Comparison of ENCODE assay signal across 10 mouse cellular contexts in genomic region chr3:107159418-107159817, GRCm38 (mm10). TPM values are rescaled to one million over a fixed set of nuclear protein-coding genes. Genes with fewer than 3 reads are reported as not detected.
DNase-seq lines count a peak whose midpoint lies in the region; ATAC-seq and TF ChIP-seq lines count a peak whose summit lies in the region.
"Had no signal": no experiment of that assay in that cellular context is flagged by ENCODE, and none has a peak within 500 bp of the region (broad histone marks: within the 10 kb centered on the region; RNA-seq: fewer than 3 reads in every experiment).

No protein-coding gene starts in this region.

- H3K4me2 ChIP-seq in heart, embryonic 14.5 days (ENCODE audit: low read length): peak overlapping the region; percentile 64
- peak overlapping the region; percentile 60 for H3K4me2 ChIP-seq in hindbrain, embryonic 16.5 days (ENCODE audit: low read length)
- H3K4me2 ChIP-seq in stomach, postnatal 0 days (replicated peaks; ENCODE audit: low read depth): no peak overlapping the region

- H3K4me1 ChIP-seq in heart, embryonic 14.5 days (ENCODE audit: control insufficient read depth in 2 of 2, insufficient read depth in 2 of 2, low read length in 2 of 2): peaks cover 0 to 5% of the 10 kb centered on the region in 2 experiments; a peak in 1 of 4 replicates
- H3K4me1 ChIP-seq in hindbrain, embryonic 16.5 days (ENCODE audit: control insufficient read depth, insufficient read depth, low read depth, low read length): peaks cover 5% of the 10 kb centered on the region
- H3K4me1 ChIP-seq in stomach, postnatal 0 days (replicated peaks; ENCODE audit: control insufficient read depth, insufficient read depth): no peaks in the 10 kb centered on the region

- peak; percentile 50 for TF ChIP-seq CTCF in stomach, postnatal 0 days (IDR thresholded peaks at IDR 0.05; ENCODE audit: low read depth)

- TF ChIP-seq EP300 in stomach, postnatal 0 days (optimal IDR thresholded peaks at IDR 0.05): no peak

- no peak for ATAC-seq in heart, embryonic 14.5 days (ENCODE audit: insufficient number of reproducible peaks, insufficient read depth, low FRiP score, low read depth)
- peak; percentile 35; the same call in 1 of the 2 replicates for ATAC-seq in hindbrain, embryonic 16.5 days
- ATAC-seq in stomach, postnatal 0 days (ENCODE audit: low FRiP score, low TSS enrichment): no peak
- ATAC-seq in monocyte, adult 5-6 weeks (replicated peaks; ENCODE audit: insufficient number of reproducible peaks, low FRiP score, low TSS enrichment, poor library complexity, severe bottlenecking): no peak

- no peaks in the 10 kb centered on the region for H3K9me3 ChIP-seq in heart, embryonic 14.5 days (ENCODE audit: control insufficient read depth, low read length)
- H3K9me3 ChIP-seq in hindbrain, embryonic 16.5 days (ENCODE audit: control insufficient read depth, low read length): no peaks in the 10 kb centered on the region
- no peaks in the 10 kb centered on the region for H3K9me3 ChIP-seq in stomach, postnatal 0 days (ENCODE audit: control insufficient read depth, low read length)

- H3K27ac ChIP-seq in heart, embryonic 14.5 days (replicated peaks in 1 of 2; ENCODE audit: control insufficient read depth in 1 of 2, insufficient read depth in 1 of 2, low read depth in 2 of 2, low read length in 2 of 2): no peak overlapping the region
- no peak overlapping the region for H3K27ac ChIP-seq in hindbrain, embryonic 16.5 days (ENCODE audit: low read depth, low read length)
- no peak overlapping the region for H3K27ac ChIP-seq in stomach, postnatal 0 days (replicated peaks)

- intact Hi-C loops in heart, postnatal 36 days (cut with DNase I): no loop called here

- H3K27me3 ChIP-seq in heart, embryonic 14.5 days (ENCODE audit: control insufficient read depth, insufficient read depth, low read length): peaks cover 12% of the 10 kb centered on the region; the same call in 1 of the 2 replicates
- H3K27me3 ChIP-seq in hindbrain, embryonic 16.5 days (replicated peaks; ENCODE audit: control insufficient read depth, insufficient read depth, low read length): no peaks in the 10 kb centered on the region
- no peaks in the 10 kb centered on the region for H3K27me3 ChIP-seq in stomach, postnatal 0 days (ENCODE audit: control insufficient read depth, insufficient read depth, low read length)

- DNase-seq in heart, postnatal 36 days: no peak
- peak; percentile 57 for DNase-seq in CD4-positive, CD25-positive, alpha-beta regulatory T cell, adult 2 months (ENCODE audit: low read depth, low spot score)
- DNase-seq in embryo, embryonic 10 days (ENCODE audit: low spot score): peak; percentile 11
- no peak for DNase-seq in stomach, postnatal 0 days (ENCODE audit: low spot score)
- DNase-seq in right cerebral cortex, postnatal 14 days: no peak

- H3K4me3 ChIP-seq in heart, embryonic 14.5 days (ENCODE audit: control insufficient read depth in 1 of 2, insufficient read depth in 1 of 2, low read depth in 1 of 2, low read length in 2 of 2): peak overlapping the region in 1 of 2 experiments; percentile 21; a peak in 1 of 4 replicates
- H3K4me3 ChIP-seq in hindbrain, embryonic 16.5 days (ENCODE audit: low read length): peak overlapping the region; percentile 33
- no peak overlapping the region for H3K4me3 ChIP-seq in stomach, postnatal 0 days (ENCODE audit: low read depth, low read length)

- 55% methylated on average over 3 of the region's 3 CpGs for WGBS in heart, embryonic 14.5 days
- WGBS in hindbrain, embryonic 16.5 days: 62% methylated on average over 3 of the region's 3 CpGs
- WGBS in stomach, postnatal 0 days: 67% methylated on average over 3 of the region's 3 CpGs

- no peak overlapping the region for H3K9ac ChIP-seq in heart, embryonic 14.5 days (ENCODE audit: low read length)
- H3K9ac ChIP-seq in hindbrain, embryonic 16.5 days (ENCODE audit: low read depth, low read length): no peak overlapping the region
- no peak overlapping the region for H3K9ac ChIP-seq in stomach, postnatal 0 days (ENCODE audit: low read length)

- no peaks in the 10 kb centered on the region for H3K36me3 ChIP-seq in heart, embryonic 14.5 days (ENCODE audit: control insufficient read depth, insufficient read depth, low read length)
- no peaks in the 10 kb centered on the region for H3K36me3 ChIP-seq in hindbrain, embryonic 16.5 days (ENCODE audit: control insufficient read depth, insufficient read depth, low read length)
- H3K36me3 ChIP-seq in stomach, postnatal 0 days (ENCODE audit: control insufficient read depth, insufficient read depth, low read length): no peaks in the 10 kb centered on the region

RNA-seq across cellular contexts. Expression of gene Kcna10, which starts 23.4 kb away (rescaled TPM):
- not detected in 2 replicates for polyA plus RNA-seq in heart, embryonic 14.5 days (2014; fragmentation: Nextera tagmentation; extraction: Ambion mirVana)
- not detected for total RNA-seq in heart, postnatal 36 days (2021)
- not detected in 2 replicates for polyA plus RNA-seq in hindbrain, embryonic 16.5 days (2015; fragmentation: Nextera tagmentation; extraction: Ambion mirVana)
- not detected in 2 replicates for polyA plus RNA-seq in stomach, postnatal 0 days (2015; fragmentation: Nextera tagmentation; extraction: Ambion mirVana)
- not detected in 3 replicates for total RNA-seq in monocyte, adult 5-6 weeks (2017)
- total RNA-seq: layer of hippocampus, adult 18-20 months had no signal
- polyA plus RNA-seq: spleen, adult 2 months had no signal

RNA-seq across cellular contexts. Expression of gene Kcna2, which starts 58.5 kb away (rescaled TPM):
- polyA plus RNA-seq in heart, embryonic 14.5 days (2014; fragmentation: Nextera tagmentation; extraction: Ambion mirVana): 0.03 and 0.05 TPM in 2 replicates
- 1 to 10 TPM; 1.6 to 1.8 TPM for total RNA-seq in heart, postnatal 36 days (2021)
- 1.9 and 2.6 TPM in 2 replicates for polyA plus RNA-seq in hindbrain, embryonic 16.5 days (2015; fragmentation: Nextera tagmentation; extraction: Ambion mirVana)
- 0.13 and 0.16 TPM in 2 replicates for polyA plus RNA-seq in stomach, postnatal 0 days (2015; fragmentation: Nextera tagmentation; extraction: Ambion mirVana)
- 0.10 TPM in 1 of 3 replicates, not detected in the others for total RNA-seq in monocyte, adult 5-6 weeks (2017)

Comparison
In these comparisons a context has a peak if more than half of its experiments do, and no peak if none do; other contexts are left out.
1. DNase-seq: peak in CD4-positive, CD25-positive, alpha-beta regulatory T cell, adult 2 months (single experiment) and embryo, embryonic 10 days (single experiment); none in heart, postnatal 36 days (0 of 2), stomach, postnatal 0 days (single experiment) and right cerebral cortex, postnatal 14 days (single experiment).